Mouse (Mus musculus) forebrain, embryonic 11.5 days (tissue): ENCODE results near the gene Sorl1. TPM values are rescaled to one million over a fixed set of nuclear protein-coding genes. Genes with fewer than 3 reads are reported as not detected.
A peak's percentile ranks its signal among the peaks of the same experiment; 100 is the strongest.

ENCODE experiments used
- ATAC-seq: fragments of 200-750 bp; cut with Nextera tagmentation; replicated peaks from 2 replicates; pipeline ENCODE4 v1.8.0; 2017; ENCODE audit warnings: moderate TSS enrichment; ENCODE audit not compliant: low FRiP score
- DNase-seq: peaks from one replicate; pipeline ENCODE4 v3.0.0-alpha.2; 2017; ENCODE audit warnings: low spot score
- H3K27ac ChIP-seq: fragments of 300-500 bp; sonication (generic); 2 replicates; pipeline ENCODE4 v1.5.1; 2014; ENCODE audit warnings: low read depth, low read length
- H3K27me3 ChIP-seq: fragments of 300-500 bp; sonication (generic); 2 replicates; pipeline ENCODE4 v1.6.1; 2014; ENCODE audit warnings: mild to moderate bottlenecking, low read length, mixed read lengths; ENCODE audit not compliant: control insufficient read depth, insufficient read depth
- H3K36me3 ChIP-seq: fragments of 300-500 bp; sonication (generic); 2 replicates; pipeline ENCODE4 v1.6.1; 2014; ENCODE audit warnings: mild to moderate bottlenecking, low read length, moderate library complexity, mixed read lengths; ENCODE audit not compliant: control insufficient read depth, insufficient read depth
- H3K4me1 ChIP-seq: fragments of 300-500 bp; sonication (generic); replicated peaks from 2 replicates; pipeline ENCODE4 v1.6.1; 2014; ENCODE audit warnings: low read length, mixed read lengths; ENCODE audit not compliant: control insufficient read depth, insufficient read depth
- H3K4me2 ChIP-seq: fragments of 300-500 bp; sonication (generic); 2 replicates; pipeline ENCODE4 v1.6.1; 2014; ENCODE audit warnings: low read depth, mild to moderate bottlenecking, low read length, moderate library complexity, mixed read lengths; ENCODE audit not compliant: severe bottlenecking
- H3K4me3 ChIP-seq: fragments of 300-500 bp; sonication (generic); 2 replicates; pipeline ENCODE4 v1.5.1; 2014; ENCODE audit warnings: low read depth, low read length
- H3K9ac ChIP-seq: fragments of 300-500 bp; sonication (generic); 2 replicates; pipeline ENCODE4 v1.6.1; 2014; ENCODE audit warnings: low read length
- H3K9me3 ChIP-seq: fragments of 300-500 bp; sonication (generic); 2 replicates; pipeline ENCODE4 v1.6.1; 2016; ENCODE audit warnings: low read length, mixed read lengths; ENCODE audit not compliant: control insufficient read depth
- WGBS: fragments of 180-500 bp; shearing (Covaris S2); extraction: QIAGEN DNeasy Blood & Tissue Kit; methylation state at CpG from one replicate; pipeline ENCODE4 v1.1.7; 2014; 5-methylcytosine and 5-hydroxymethylcytosine counted together
- polyA plus RNA-seq: library from polyadenylated mRNA; unstranded; fragments of >200 nt; fragmentation: Nextera tagmentation; extraction: Ambion mirVana; gene quantifications from 2 replicates; pipeline ENCODE4 v1.2.1, GENCODE M21; 2014

Gene Sorl1
- polyA plus RNA-seq, 1 experiment from 2014 or later: 8.1 TPM

DNA sequence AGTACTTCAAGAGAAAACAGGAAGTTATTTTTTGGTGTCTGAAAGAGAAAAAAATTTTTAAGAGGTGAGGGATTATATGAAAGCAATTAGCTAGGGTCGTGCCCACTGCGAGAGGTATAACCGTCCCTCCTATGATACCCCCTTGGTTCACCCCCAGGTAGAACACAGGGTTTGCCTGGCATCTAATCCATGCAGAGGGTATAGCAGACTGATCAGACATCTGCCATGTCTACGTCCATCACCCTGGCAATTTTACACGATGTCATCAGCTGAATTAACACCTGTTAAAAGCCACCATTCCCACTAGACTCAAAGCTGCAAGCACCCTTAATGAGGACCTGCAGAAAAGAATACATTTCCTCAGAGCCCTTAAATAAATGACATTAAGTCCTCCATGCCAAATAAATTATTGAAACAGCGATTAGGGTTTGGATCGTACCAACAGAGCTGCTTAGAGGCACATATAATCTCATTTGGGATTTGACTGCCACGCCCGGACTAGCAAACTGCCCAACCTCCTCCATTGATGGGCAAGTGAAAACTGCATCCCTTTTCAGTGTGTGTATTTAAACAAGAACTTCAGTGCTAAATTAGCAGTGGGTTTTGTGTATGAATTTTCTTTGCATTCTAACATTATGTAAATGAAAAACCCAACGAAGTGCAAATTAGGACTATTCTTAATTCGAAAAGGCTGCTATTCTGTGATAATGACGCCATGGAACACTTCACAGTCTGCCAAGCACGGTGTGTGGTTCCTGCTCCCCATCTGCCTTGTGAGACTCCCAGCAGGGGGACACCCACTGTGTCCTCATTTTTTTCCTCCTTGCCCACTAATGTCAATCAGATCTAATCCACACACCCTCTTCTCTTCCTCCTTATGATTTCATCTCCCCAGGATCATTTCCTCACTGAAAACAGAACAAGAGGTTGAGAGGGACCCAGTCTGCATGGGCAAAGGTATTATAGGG, 7.0 kb upstream of the Sorl1 start:
- Histone ChIP-seq H3K27me3 (no peaks in the 10 kb centered on the region), H3K9ac (no peak overlapping the region), H3K36me3 (no peaks in the 10 kb centered on the region), H3K4me2 (no peak overlapping the region), H3K4me3 (no peak overlapping the region), H3K27ac (no peak overlapping the region), H3K4me1 (no peaks in the 10 kb centered on the region), H3K9me3 (no peaks in the 10 kb centered on the region)
- DNase-seq: no peak
- WGBS: 78% methylated on average over 13 of the region's 13 CpGs
- ATAC-seq: no peak

DNA sequence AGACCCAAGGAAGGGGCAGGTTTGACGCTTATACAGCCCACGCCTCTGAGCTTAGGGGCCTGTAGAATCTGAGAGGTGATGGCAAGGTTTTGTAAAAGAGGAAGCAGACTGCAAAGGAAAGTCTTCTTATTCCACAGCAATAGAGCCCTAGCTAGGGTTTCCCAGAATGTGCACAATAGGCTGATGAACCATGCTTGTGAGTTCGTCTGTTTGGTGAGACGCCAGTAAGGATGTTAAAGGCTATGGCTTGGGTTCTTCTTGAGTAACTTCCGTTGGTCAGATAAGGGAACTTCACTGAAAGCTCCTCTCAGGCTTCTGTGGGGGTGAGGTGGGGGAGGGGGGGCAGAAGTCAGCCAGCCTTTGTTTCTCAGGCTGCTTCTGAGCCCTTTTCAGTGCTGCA, 3.9 kb upstream of the Sorl1 start:
- Histone ChIP-seq H3K9ac (no peak overlapping the region), H3K27ac (no peak overlapping the region), H3K4me3 (no peak overlapping the region), H3K4me1 (peaks cover 6% of the 10 kb centered on the region; the same call in 1 of the 2 replicates), H3K36me3 (no peaks in the 10 kb centered on the region), H3K27me3 (peaks cover 3% of the 10 kb centered on the region; the same call in 1 of the 2 replicates), H3K4me2 (no peak overlapping the region), H3K9me3 (no peaks in the 10 kb centered on the region)
- WGBS: 78% methylated on average over 5 of the region's 5 CpGs
- ATAC-seq: no peak
- DNase-seq: no peak

DNA sequence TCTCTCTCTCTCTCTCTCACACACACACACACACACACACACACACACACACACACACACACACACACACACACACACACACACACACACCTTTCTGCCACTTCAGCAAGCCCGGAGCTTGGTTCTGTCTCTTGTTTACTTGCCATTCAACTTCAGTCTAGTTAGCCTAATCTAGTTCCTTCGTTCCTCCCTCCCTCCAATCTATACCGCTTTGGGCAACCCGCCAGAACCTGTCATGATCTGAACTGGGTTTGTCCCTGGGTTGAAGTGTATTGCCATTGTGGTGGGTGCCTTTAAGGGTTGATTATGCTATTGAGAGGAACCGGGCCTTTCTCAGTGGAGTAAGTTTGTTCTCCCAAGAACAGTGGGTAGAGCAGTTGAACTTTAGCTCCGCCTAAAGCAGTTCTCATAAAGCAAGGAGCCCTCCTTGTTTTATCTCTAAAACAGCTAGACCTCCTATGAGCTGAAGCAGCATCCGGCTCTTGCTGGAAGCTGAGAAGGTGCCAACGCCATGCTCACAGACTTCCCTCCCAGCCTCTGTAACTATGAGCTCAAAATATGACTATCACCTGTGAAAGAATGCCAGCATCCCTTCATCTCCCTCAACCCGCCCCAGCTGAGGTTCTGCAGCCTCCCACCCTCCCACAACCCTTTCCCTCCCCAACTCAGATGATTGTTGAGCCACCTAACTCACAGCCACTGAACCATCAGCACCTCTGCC, 1.3 kb upstream of the Sorl1 start:
- H3K4me1 ChIP-seq: peaks cover 6% of the 10 kb centered on the region; the same call in 1 of the 2 replicates
- H3K27ac ChIP-seq: no peak overlapping the region
- no peak for DNase-seq
- no peak overlapping the region for H3K4me3 ChIP-seq
- H3K4me2 ChIP-seq: no peak overlapping the region
- H3K27me3 ChIP-seq: peaks cover 6% of the 10 kb centered on the region; the same call in 1 of the 2 replicates
- WGBS: 85% methylated on average over 9 of the region's 9 CpGs
- ATAC-seq: no peak
- no peaks in the 10 kb centered on the region for H3K9me3 ChIP-seq
- no peak overlapping the region for H3K9ac ChIP-seq
- H3K36me3 ChIP-seq: no peaks in the 10 kb centered on the region

DNA sequence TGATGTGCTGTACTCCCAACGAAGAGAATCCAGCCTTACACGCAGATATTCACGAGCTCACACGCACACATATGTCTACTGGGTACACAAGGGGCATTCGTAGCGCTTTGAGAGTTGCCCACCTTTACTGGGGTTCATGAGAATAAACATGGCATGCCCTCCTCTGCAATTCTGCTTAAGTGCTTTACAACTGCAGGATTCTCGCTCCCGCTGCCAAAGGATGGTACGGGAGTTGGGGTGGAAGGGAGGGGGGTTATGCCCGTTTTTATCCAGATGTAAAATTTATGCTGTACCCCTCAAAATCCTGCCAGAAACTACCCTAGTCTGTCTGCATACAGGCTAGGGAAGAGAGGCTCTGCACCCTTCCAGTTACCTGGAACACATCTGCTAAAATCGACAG, 893 bp downstream of the Sorl1 start:
- no peaks in the 10 kb centered on the region for H3K36me3 ChIP-seq
- DNase-seq (no peak), ATAC-seq (no peak)
- peak overlapping the region; percentile 71 for H3K4me3 ChIP-seq
- H3K4me1 ChIP-seq: peaks cover 6% of the 10 kb centered on the region; the same call in 1 of the 2 replicates
- no peaks in the 10 kb centered on the region for H3K9me3 ChIP-seq
- no peak overlapping the region for H3K27ac ChIP-seq
- peaks cover 6% of the 10 kb centered on the region; the same call in 1 of the 2 replicates for H3K27me3 ChIP-seq
- H3K9ac ChIP-seq: peak overlapping the region; percentile 81
- 34% methylated on average over 11 of the region's 11 CpGs for WGBS
- peak overlapping the region; percentile 95 for H3K4me2 ChIP-seq

DNA sequence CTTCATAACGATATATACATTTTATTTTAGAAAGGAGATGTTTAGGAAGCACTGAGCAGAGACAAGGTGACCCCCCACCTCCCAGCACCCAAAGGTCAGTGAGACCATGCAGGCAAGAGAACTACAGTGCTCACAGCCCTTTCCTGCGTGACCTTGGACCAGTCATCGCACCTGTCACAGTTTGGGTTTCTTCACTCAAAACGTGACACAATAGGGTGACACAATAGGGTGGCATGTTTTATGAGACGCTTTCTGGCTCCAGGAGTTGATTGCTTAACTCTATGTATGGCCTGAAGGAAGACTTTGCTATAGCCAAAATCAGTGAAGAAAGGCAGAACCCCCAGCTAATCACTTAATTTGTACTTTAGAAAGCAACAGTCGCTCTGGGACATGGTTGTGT, 1.7 kb downstream of the Sorl1 start:
- Histone ChIP-seq H3K27ac (no peak overlapping the region), H3K4me1 (peaks cover 6% of the 10 kb centered on the region; the same call in 1 of the 2 replicates), H3K9ac (no peak overlapping the region), H3K27me3 (peaks cover 6% of the 10 kb centered on the region; the same call in 1 of the 2 replicates), H3K4me3 (no peak overlapping the region), H3K36me3 (no peaks in the 10 kb centered on the region), H3K4me2 (no peak overlapping the region), H3K9me3 (no peaks in the 10 kb centered on the region)
- no peak for ATAC-seq
- no peak for DNase-seq
- 84% methylated on average over 6 of the region's 6 CpGs for WGBS

DNA sequence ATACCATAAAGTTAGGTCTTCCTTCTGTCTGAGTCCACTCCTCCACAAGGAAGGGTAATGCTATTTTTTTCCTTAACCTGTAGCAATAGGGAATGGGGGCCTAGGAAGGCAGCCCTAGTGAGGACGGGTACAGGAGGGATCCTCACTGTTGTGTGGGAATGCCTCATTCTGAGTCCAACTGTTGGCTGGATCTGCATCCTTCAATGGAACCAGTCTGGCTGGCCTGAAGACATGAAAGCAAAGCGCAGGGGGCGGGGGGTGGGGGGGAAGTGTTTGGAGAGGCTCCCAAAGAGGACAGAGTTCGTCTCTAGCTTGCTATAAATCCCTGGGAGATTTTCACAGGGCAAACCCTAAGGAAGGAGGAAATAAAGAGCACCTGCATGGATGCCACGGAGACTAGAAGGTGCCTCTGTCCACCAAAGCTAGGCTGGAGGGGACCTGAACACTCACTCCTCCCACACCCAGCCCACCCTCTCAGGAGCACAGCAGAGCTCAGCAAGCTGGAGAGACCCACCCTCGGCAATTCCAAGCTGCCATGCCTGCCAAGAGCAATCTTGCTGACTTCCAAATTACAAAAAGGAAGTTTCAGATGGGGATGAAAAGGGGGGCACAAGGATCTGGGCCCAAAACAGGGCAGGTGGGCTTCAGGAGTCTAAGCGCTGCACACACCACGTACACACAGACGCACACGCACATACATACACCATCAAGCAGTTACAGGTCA, 2.3 kb downstream of the Sorl1 start:
- Histone ChIP-seq H3K27ac (no peak overlapping the region), H3K9ac (no peak overlapping the region)

DNA sequence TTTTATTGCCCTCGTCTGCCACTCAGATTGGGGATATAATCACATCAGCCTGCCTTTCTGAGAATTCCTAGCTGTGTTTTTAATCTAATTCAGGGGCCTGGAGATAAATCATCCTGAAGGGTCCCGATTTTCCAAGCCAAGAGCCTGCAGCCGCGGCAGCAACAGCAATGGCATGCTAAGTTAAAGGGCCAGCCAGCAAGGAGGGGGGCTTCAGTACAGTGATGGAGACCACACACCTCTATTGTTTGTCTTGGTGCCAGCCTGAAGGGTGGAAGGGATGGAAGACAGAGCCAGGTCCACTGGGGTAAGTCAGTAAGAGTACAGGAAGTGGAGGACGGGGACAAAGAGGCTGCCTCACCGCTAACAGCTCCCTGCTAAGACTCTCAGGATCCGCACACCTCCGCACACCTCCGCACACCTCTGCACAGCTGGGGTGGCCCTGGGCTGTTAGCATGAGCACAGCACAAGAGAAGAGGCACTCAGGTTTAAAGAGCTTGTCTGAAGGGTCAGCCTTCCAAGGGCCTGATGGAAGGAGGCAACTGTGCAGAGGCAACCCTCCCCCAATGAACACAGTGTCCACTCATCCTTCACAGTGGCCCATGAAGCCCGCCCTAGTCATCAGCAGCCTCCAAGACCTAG, 7.6 kb downstream of the Sorl1 start:
- Histone ChIP-seq H3K4me3 (no peak overlapping the region), H3K27me3 (no peaks in the 10 kb centered on the region), H3K4me1 (no peaks in the 10 kb centered on the region), H3K36me3 (no peaks in the 10 kb centered on the region), H3K9me3 (no peaks in the 10 kb centered on the region), H3K4me2 (no peak overlapping the region), H3K9ac (no peak overlapping the region), H3K27ac (no peak overlapping the region)
- no peak for ATAC-seq
- DNase-seq: no peak
- 84% methylated on average over 10 of the region's 10 CpGs for WGBS

More for the DNA sequence above, 2.3 kb downstream of the Sorl1 start:
- no peak overlapping the region for H3K4me2 ChIP-seq
- no peak for DNase-seq
- 80% methylated on average over 10 of the region's 10 CpGs for WGBS
- H3K27me3 ChIP-seq: peaks cover 6% of the 10 kb centered on the region; the same call in 1 of the 2 replicates
- peaks cover 6% of the 10 kb centered on the region; the same call in 1 of the 2 replicates for H3K4me1 ChIP-seq
- H3K36me3 ChIP-seq: no peaks in the 10 kb centered on the region
- H3K4me3 ChIP-seq: no peak overlapping the region
- no peak for ATAC-seq
- H3K9me3 ChIP-seq: no peaks in the 10 kb centered on the region

DNA sequence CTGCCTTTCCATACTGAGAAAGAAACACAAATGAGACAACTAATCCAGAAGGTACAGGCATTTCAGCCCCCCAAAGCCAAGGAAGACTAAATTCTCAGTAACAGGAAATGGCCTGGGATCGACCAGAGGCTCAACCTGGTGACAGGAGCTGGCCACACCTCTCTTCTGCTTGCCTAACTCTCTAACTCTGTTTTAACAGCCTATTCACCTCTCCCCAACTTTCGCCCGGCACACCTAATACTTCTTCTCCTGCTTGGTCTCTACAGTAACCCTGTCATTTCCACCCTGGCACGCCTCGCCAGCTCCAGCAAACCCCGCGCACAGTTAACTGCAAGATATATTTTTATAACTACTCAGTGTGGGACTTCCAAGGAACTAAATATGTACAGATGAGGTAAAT, 9.0 kb downstream of the Sorl1 start:
- H3K4me1 ChIP-seq: no peaks in the 10 kb centered on the region; the same call in 1 of the 2 replicates
- ATAC-seq (no peak), DNase-seq (no peak)
- no peak overlapping the region for H3K27ac ChIP-seq
- no peaks in the 10 kb centered on the region for H3K36me3 ChIP-seq
- H3K9me3 ChIP-seq: no peaks in the 10 kb centered on the region
- 89% methylated on average over 7 of the region's 7 CpGs for WGBS
- no peak overlapping the region for H3K4me2 ChIP-seq
- no peaks in the 10 kb centered on the region for H3K27me3 ChIP-seq
- H3K4me3 ChIP-seq: no peak overlapping the region
- H3K9ac ChIP-seq: no peak overlapping the region
